Mouse (Mus musculus) erythroblast, embryonic 14.5 days (primary cell): ENCODE data around the gene Cnot2. TPM values are rescaled to one million over a fixed set of nuclear protein-coding genes. Genes with fewer than 3 reads are reported as not detected.
"Not testable (repeated sequence)": the region's sequence is repeated elsewhere in the genome, so short reads cannot be mapped to it uniquely, and the experiment has no call there.

Source experiments
- H3K27me3 ChIP-seq: 2 replicates; pipeline ENCODE4 v1.6.1; 2012; ENCODE audit warnings: inconsistent platforms; ENCODE audit not compliant: control insufficient read depth
- H3K36me3 ChIP-seq: 2 replicates; pipeline ENCODE4 v1.6.1; 2012; ENCODE audit warnings: mild to moderate bottlenecking, inconsistent platforms; ENCODE audit not compliant: control insufficient read depth
- H3K4me1 ChIP-seq: 2 replicates; pipeline ENCODE4 v1.6.1; 2012; ENCODE audit warnings: inconsistent platforms; ENCODE audit not compliant: control insufficient read depth
- H3K4me3 ChIP-seq: replicated peaks from 2 replicates; pipeline ENCODE3; 2012; ENCODE audit warnings: moderate library complexity, mild to moderate bottlenecking, inconsistent platforms
- H3K9me3 ChIP-seq: 2 replicates; pipeline ENCODE4 v1.6.1; 2012; ENCODE audit warnings: low read length, inconsistent platforms, mixed read lengths; ENCODE audit not compliant: control insufficient read depth
- GATA1 ChIP-seq: IDR thresholded peaks from 2 replicates; pipeline ENCODE4 v1.6.1; 2012; ENCODE audit warnings: low read length, inconsistent platforms, mixed read lengths
- TAL1 ChIP-seq: IDR thresholded peaks from 3 replicates; pipeline ENCODE4 v1.6.1; 2012; ENCODE audit warnings: low read length, inconsistent platforms, mixed read lengths
- polyA plus RNA-seq: library from polyadenylated mRNA; stranded (reverse); fragments of >175 nt; gene quantifications from 2 replicates; pipeline ENCODE4 v1.2.3, GENCODE M21; 2012

Gene Cnot2
- polyA plus RNA-seq, result 1.0 and 1.1 TPM in 2 replicates

GRCm38 (mm10) chr10:116581369-116581718 lies at the start of gene Cnot2:
Gene Cnot2, minus strand, starts transcription at chr10:116581511.
- Histone ChIP-seq H3K4me3 (peak within 1 kb of the TSS; percentile 96), H3K36me3 (peaks cover 12% of the 10 kb centered on the region), H3K27me3 (no peaks in the 10 kb centered on the region), H3K9me3 (no peaks in the 10 kb centered on the region), H3K4me1 (peaks cover 32% of the 10 kb centered on the region)
- TF ChIP-seq TAL1 (no peak), GATA1 (no peak)

GRCm38 (mm10) chr10:116628926-116629325 lies 47.6 kb upstream of the Cnot2 start:
- Histone ChIP-seq H3K4me3 (no peak overlapping the region), H3K27me3 (no peaks in the 10 kb centered on the region), H3K9me3 (peaks cover 4% of the 10 kb centered on the region; the same call in 1 of the 2 replicates), H3K4me1 (no peaks in the 10 kb centered on the region), H3K36me3 (no peaks in the 10 kb centered on the region)
- TF ChIP-seq TAL1 (no peak), GATA1 (no peak)

- TF ChIP-seq GATA1 (no peak), TAL1 (no peak)
- H3K9me3 ChIP-seq, result peaks cover 10% of the 10 kb centered on the region
- no peaks in the 10 kb centered on the region for H3K27me3 ChIP-seq
- no peaks in the 10 kb centered on the region for H3K36me3 ChIP-seq
- H3K4me1 ChIP-seq, result no peaks in the 10 kb centered on the region
- no peak overlapping the region for H3K4me3 ChIP-seq
These were observed 44.7 kb upstream of the Cnot2 start for GRCm38 (mm10) chr10:116626009-116626408.

- H3K9me3 ChIP-seq, H3K27me3 ChIP-seq, H3K36me3 ChIP-seq, H3K4me3 ChIP-seq, H3K4me1 ChIP-seq: not testable (repeated sequence)
These were observed 31.9 kb upstream of the Cnot2 start for GRCm38 (mm10) chr10:116613250-116613649.

- H3K36me3 ChIP-seq, result no peaks in the 10 kb centered on the region
- H3K27me3 ChIP-seq, result no peaks in the 10 kb centered on the region
- H3K9me3 ChIP-seq, result no peaks in the 10 kb centered on the region
- TF ChIP-seq TAL1, result no peak
- TF ChIP-seq GATA1, result no peak
- no peak overlapping the region for H3K4me3 ChIP-seq
- no peaks in the 10 kb centered on the region for H3K4me1 ChIP-seq
These were observed 23.5 kb upstream of the Cnot2 start for GRCm38 (mm10) chr10:116604905-116605162.

GRCm38 (mm10) chr10:116604081-116604904 lies 23.0 kb upstream of the Cnot2 start:
- TF ChIP-seq GATA1, result no peak
- TF ChIP-seq TAL1, result no peak

GRCm38 (mm10) chr10:116599056-116599850 lies 17.9 kb upstream of the Cnot2 start:
- Histone ChIP-seq H3K9me3 (no peaks in the 10 kb centered on the region), H3K36me3 (no peaks in the 10 kb centered on the region), H3K4me1 (no peaks in the 10 kb centered on the region), H3K27me3 (no peaks in the 10 kb centered on the region), H3K4me3 (no peak overlapping the region)
- TF ChIP-seq TAL1, result no peak
- no peak for TF ChIP-seq GATA1

More at GRCm38 (mm10) chr10:116604081-116604904, 23.0 kb upstream of the Cnot2 start:
- Histone ChIP-seq H3K27me3 (no peaks in the 10 kb centered on the region), H3K36me3 (no peaks in the 10 kb centered on the region), H3K4me1 (no peaks in the 10 kb centered on the region), H3K4me3 (no peak overlapping the region), H3K9me3 (no peaks in the 10 kb centered on the region)

GRCm38 (mm10) chr10:116582738-116583137 lies 1.4 kb upstream of the Cnot2 start:
- Histone ChIP-seq H3K4me3 (peak overlapping the region; percentile 96), H3K9me3 (no peaks in the 10 kb centered on the region), H3K4me1 (peaks cover 25% of the 10 kb centered on the region), H3K36me3 (peaks cover 9% of the 10 kb centered on the region), H3K27me3 (no peaks in the 10 kb centered on the region)
- no peak for TF ChIP-seq GATA1
- TF ChIP-seq TAL1, result no peak

- Histone ChIP-seq H3K4me1 (peaks cover 29% of the 10 kb centered on the region), H3K9me3 (no peaks in the 10 kb centered on the region), H3K36me3 (peaks cover 9% of the 10 kb centered on the region), H3K27me3 (no peaks in the 10 kb centered on the region), H3K4me3 (peak overlapping the region; percentile 96)
- TF ChIP-seq TAL1, result no peak
- no peak for TF ChIP-seq GATA1
These were observed 589 bp upstream of the Cnot2 start for GRCm38 (mm10) chr10:116581719-116582481.
